Mouse (Mus musculus) small intestine, adult 2 months (tissue): ENCODE results near the gene Cog1. TPM values are rescaled to one million over a fixed set of nuclear protein-coding genes. Genes with fewer than 3 reads are reported as not detected.

ENCODE experiments used
- H3K27ac ChIP-seq: fragments of 200-500 bp; 2 replicates; pipeline ENCODE4 v1.5.1; 2012; ENCODE audit warnings: low read depth, low read length, control low read depth, inconsistent platforms; ENCODE audit not compliant: insufficient read depth
- H3K27me3 ChIP-seq: fragments of 200-500 bp; 2 replicates; pipeline ENCODE4 v1.6.1; 2012; ENCODE audit warnings: mild to moderate bottlenecking, moderate library complexity, low read length, inconsistent platforms; ENCODE audit not compliant: control insufficient read depth, insufficient read depth
- H3K36me3 ChIP-seq: fragments of 200-500 bp; 2 replicates; pipeline ENCODE4 v1.6.1; 2012; ENCODE audit warnings: mild to moderate bottlenecking, low read length, control low read depth, inconsistent platforms; ENCODE audit not compliant: control insufficient read depth, insufficient read depth
- H3K4me1 ChIP-seq: fragments of 200-500 bp; 2 replicates; pipeline ENCODE4 v1.6.1; 2012; ENCODE audit warnings: low read length, inconsistent platforms, mixed read lengths; ENCODE audit not compliant: control insufficient read depth, insufficient read depth, insufficient read length
- H3K4me3 ChIP-seq: fragments of 200-500 bp; 2 replicates; pipeline ENCODE4 v1.5.1; 2012; ENCODE audit warnings: low read depth, mild to moderate bottlenecking, control low read depth, inconsistent platforms, low read length, moderate library complexity
- CTCF ChIP-seq: fragments of 200-500 bp; IDR thresholded peaks from 2 replicates; pipeline ENCODE4 v1.5.1; 2012; ENCODE audit warnings: low read depth, mild to moderate bottlenecking, control low read depth, inconsistent platforms, low read length, moderate library complexity, mixed read lengths; ENCODE audit not compliant: insufficient replicate concordance, insufficient read length; ENCODE audit errors: extremely low read depth
- POLR2A ChIP-seq: fragments of 200-500 bp; IDR thresholded peaks from 2 replicates; pipeline ENCODE4 v1.6.1; 2012; ENCODE audit warnings: low read depth, mild to moderate bottlenecking, control low read depth, inconsistent platforms, low read length, moderate library complexity
- WGBS: fragments of 180-500 bp; shearing (Covaris S2); methylation state at CpG from one replicate; pipeline ENCODE4 v1.1.7; 2018; 5-methylcytosine and 5-hydroxymethylcytosine counted together
- polyA plus RNA-seq: library from polyadenylated mRNA; depleted of rRNA; stranded (reverse); fragments of >200 nt; gene quantifications from 2 replicates; pipeline ENCODE4 v1.2.3, GENCODE M21; 2012

Cog1 gene
- polyA plus RNA-seq, 1 experiment = 50.2 TPM

GRCm38 (mm10) chr11:113651907-113652273, 2.9 kb downstream of the Cog1 start:
- no peak for TF ChIP-seq POLR2A
- TF ChIP-seq CTCF = peak; percentile 60; the same call in 1 of the 2 replicates
- Histone ChIP-seq H3K27ac (peak overlapping the region; percentile 20; the same call in 1 of the 2 replicates), H3K27me3 (no peaks in the 10 kb centered on the region), H3K4me3 (peak overlapping the region; percentile 29), H3K36me3 (peaks cover 52% of the 10 kb centered on the region), H3K4me1 (peaks cover 7% of the 10 kb centered on the region; the same call in 1 of the 2 replicates)
- WGBS = 39% methylated on average over 8 of the region's 8 CpGs

- TF ChIP-seq POLR2A (no peak), CTCF (no peak)
- H3K4me1 ChIP-seq = peaks cover 7% of the 10 kb centered on the region; the same call in 1 of the 2 replicates
- no peak overlapping the region for H3K27ac ChIP-seq
- no peak overlapping the region for H3K4me3 ChIP-seq
- H3K36me3 ChIP-seq = peaks cover 58% of the 10 kb centered on the region
- 93% methylated on average over 6 of the region's 6 CpGs for WGBS
- no peaks in the 10 kb centered on the region for H3K27me3 ChIP-seq
Measured at GRCm38 (mm10) chr11:113652516-113652915, 3.5 kb downstream of the Cog1 start.

DNA sequence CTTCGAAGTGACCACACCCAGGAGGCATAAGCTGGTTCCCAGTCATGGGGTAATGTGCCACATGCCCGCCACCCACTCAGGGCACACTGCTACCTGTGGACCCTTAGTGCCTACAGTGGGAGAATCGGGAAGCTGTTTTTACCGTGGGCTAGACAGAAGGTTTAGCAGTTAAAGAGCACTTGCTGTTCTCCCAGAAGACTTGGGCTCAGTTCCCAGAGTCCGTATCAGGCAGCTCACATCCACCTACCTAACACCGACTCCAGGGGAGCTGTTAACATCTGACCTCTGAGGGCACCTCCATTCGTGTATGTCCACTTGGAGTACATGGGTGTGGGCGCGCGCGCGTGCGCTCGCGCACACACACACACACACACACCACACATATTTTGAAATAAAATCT, 5.1 kb downstream of the Cog1 start:
- WGBS = 95% methylated on average over 15 of the region's 15 CpGs
- Histone ChIP-seq H3K27ac (no peak overlapping the region), H3K36me3 (peaks cover 73% of the 10 kb centered on the region), H3K27me3 (no peaks in the 10 kb centered on the region), H3K4me3 (no peak overlapping the region), H3K4me1 (peaks cover 4% of the 10 kb centered on the region; the same call in 1 of the 2 replicates)
- TF ChIP-seq CTCF (no peak), POLR2A (no peak)

DNA sequence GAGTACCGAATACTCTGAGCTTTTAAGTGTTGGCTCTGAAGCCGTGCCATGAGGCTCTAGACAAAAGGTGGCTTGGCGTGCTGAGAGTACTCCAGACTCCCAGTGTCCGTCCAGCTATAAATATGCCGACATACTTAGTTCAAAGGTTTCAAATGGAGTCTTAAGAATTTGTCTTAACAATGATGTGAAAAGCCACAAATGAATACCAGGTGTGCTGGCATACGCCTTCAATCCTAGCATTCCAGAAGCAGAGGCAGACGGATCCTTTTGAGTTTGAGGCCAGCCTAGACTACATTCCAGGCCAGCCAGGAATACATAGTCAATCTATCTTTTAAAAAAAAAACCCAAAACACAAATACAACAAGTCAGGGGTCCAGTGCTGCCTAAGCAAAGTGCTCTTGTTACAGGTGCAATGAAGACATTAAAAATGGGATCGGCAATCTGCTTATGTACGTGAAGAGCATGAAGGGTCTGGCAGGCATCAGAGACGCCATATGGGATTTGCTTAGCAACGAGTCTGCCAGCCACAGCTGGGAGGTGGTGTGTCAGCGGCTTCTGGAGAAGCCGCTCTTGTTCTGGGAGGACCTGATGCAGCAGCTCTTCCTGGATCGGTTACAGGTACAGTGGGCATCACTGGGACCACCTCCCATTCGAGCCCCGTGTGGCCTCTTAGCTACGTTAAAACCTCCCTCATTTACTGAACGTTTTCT, 5.7 kb downstream of the Cog1 start:
- peaks cover 78% of the 10 kb centered on the region for H3K36me3 ChIP-seq
- peaks cover 4% of the 10 kb centered on the region; the same call in 1 of the 2 replicates for H3K4me1 ChIP-seq
- TF ChIP-seq CTCF = no peak
- no peak for TF ChIP-seq POLR2A
- no peak overlapping the region for H3K27ac ChIP-seq
- H3K27me3 ChIP-seq = no peaks in the 10 kb centered on the region
- WGBS = 91% methylated on average over 18 of the region's 18 CpGs
- H3K4me3 ChIP-seq = no peak overlapping the region

GRCm38 (mm10) chr11:113656511-113656932, 7.6 kb downstream of the Cog1 start:
- Histone ChIP-seq H3K4me1 (peaks cover 4% of the 10 kb centered on the region; the same call in 1 of the 2 replicates), H3K4me3 (no peak overlapping the region), H3K27me3 (no peaks in the 10 kb centered on the region), H3K36me3 (peaks cover 93% of the 10 kb centered on the region), H3K27ac (no peak overlapping the region)
- WGBS = 83% methylated on average over 8 of the region's 8 CpGs
- no peak for TF ChIP-seq CTCF
- TF ChIP-seq POLR2A = no peak

GRCm38 (mm10) chr11:113657221-113657620, 8.3 kb downstream of the Cog1 start:
- H3K4me1 ChIP-seq = no peaks in the 10 kb centered on the region
- 54% methylated on average over 4 of the region's 4 CpGs for WGBS
- H3K27ac ChIP-seq = no peak overlapping the region
- H3K4me3 ChIP-seq = no peak overlapping the region
- H3K36me3 ChIP-seq = peaks cover 93% of the 10 kb centered on the region
- no peak for TF ChIP-seq POLR2A
- no peaks in the 10 kb centered on the region for H3K27me3 ChIP-seq

DNA sequence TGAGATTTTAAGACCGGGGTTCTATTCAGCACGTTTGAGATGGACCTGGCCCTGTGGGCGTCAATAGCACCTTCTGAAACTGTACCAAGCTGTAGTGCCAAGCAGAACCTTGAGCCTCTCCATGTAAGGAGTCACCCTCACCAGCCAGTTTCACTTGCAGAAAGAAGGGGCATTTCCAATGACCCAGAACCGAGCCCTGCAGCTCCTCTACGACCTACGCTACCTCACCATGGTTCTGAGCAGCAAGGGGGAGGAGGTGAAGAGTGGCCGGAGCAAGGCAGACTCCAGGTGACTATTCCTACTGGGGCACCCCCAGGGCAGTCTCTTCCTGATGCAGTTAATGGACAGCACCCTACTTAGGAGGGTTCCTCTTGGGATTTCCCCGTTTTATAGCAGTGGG, 9.3 kb downstream of the Cog1 start:
- Histone ChIP-seq H3K4me3 (no peak overlapping the region), H3K27me3 (no peaks in the 10 kb centered on the region), H3K27ac (no peak overlapping the region), H3K4me1 (no peaks in the 10 kb centered on the region), H3K36me3 (peaks cover 86% of the 10 kb centered on the region)
- WGBS = 81% methylated on average over 8 of the region's 8 CpGs
- TF ChIP-seq CTCF (no peak), POLR2A (no peak)
